Mouse (Mus musculus) heart, postnatal 0 days (tissue): ENCODE data around the gene Brd3. TPM values are rescaled to one million over a fixed set of nuclear protein-coding genes. Genes with fewer than 3 reads are reported as not detected.

Source experiments
- ATAC-seq: fragments of 200-750 bp; cut with Nextera tagmentation; 2 replicates; pipeline ENCODE4 v1.8.0; 2017; ENCODE audit warnings: low read depth, moderate number of reproducible peaks, moderate library complexity; ENCODE audit not compliant: insufficient read depth
- DNase-seq: peaks from one replicate; pipeline ENCODE4 v3.0.0-alpha.2; 2016; ENCODE audit warnings: low spot score
- H3K27ac ChIP-seq: fragments of 300-500 bp; sonication (generic); 2 replicates; pipeline ENCODE4 v1.5.1; 2014; ENCODE audit warnings: low read depth, mild to moderate bottlenecking
- H3K27me3 ChIP-seq: fragments of 300-500 bp; sonication (generic); 2 replicates; pipeline ENCODE4 v1.6.1; 2014; ENCODE audit warnings: low read length, mixed read lengths; ENCODE audit not compliant: control insufficient read depth, insufficient read depth
- H3K36me3 ChIP-seq: fragments of 300-500 bp; sonication (generic); replicated peaks from 2 replicates; pipeline ENCODE4 v1.6.1; 2014; ENCODE audit warnings: low read length, mixed read lengths; ENCODE audit not compliant: control insufficient read depth, insufficient read depth
- H3K4me1 ChIP-seq: fragments of 300-500 bp; sonication (generic); 2 replicates; pipeline ENCODE4 v1.6.1; 2014; ENCODE audit warnings: antibody characterized with exemption; ENCODE audit not compliant: control insufficient read depth, insufficient read depth
- H3K4me2 ChIP-seq: fragments of 300-500 bp; sonication (generic); 2 replicates; pipeline ENCODE4 v1.6.1; 2014; ENCODE audit warnings: low read depth, mild to moderate bottlenecking, low read length, moderate library complexity
- H3K4me3 ChIP-seq: fragments of 300-500 bp; sonication (generic); 2 replicates; pipeline ENCODE4 v1.5.1; 2014; ENCODE audit warnings: low read depth, low read length
- H3K9ac ChIP-seq: fragments of 300-500 bp; sonication (generic); replicated peaks from 2 replicates; pipeline ENCODE4 v1.6.1; 2014; ENCODE audit warnings: low read depth, low read length, mixed read lengths
- H3K9me3 ChIP-seq: fragments of 300-500 bp; sonication (generic); replicated peaks from 2 replicates; pipeline ENCODE4 v1.6.1; 2016; ENCODE audit warnings: low read length; ENCODE audit not compliant: control insufficient read depth
- CTCF ChIP-seq: IDR thresholded peaks from 2 replicates; pipeline ENCODE4 v1.5.1; 2016; ENCODE audit warnings: antibody characterized with exemption, control low read depth, low read depth
- EP300 ChIP-seq: IDR thresholded peaks from 2 replicates; pipeline ENCODE4 v1.6.1; 2016; ENCODE audit warnings: antibody characterized with exemption, low read depth
- WGBS: fragments of 180-500 bp; shearing (Covaris S2); extraction: QIAGEN DNeasy Blood & Tissue Kit; methylation state at CpG from one replicate; pipeline ENCODE4 v1.1.7; 2014; 5-methylcytosine and 5-hydroxymethylcytosine counted together
- polyA plus RNA-seq: library from polyadenylated mRNA; unstranded; fragments of >200 nt; fragmentation: Nextera tagmentation; extraction: Ambion mirVana; gene quantifications from 2 replicates; pipeline ENCODE4 v1.2.1, GENCODE M21; 2015
- total RNA-seq: library from RNA; depleted of rRNA; stranded (reverse); fragments of >200 nt; gene quantifications from 2 replicates; pipeline ENCODE4 v1.2.3, GENCODE M21; 2014; ENCODE audit warnings: low replicate concordance

Brd3 gene
- total and polyA plus RNA-seq, 2 experiments from 2014 or later = 13.0 to 37.1 TPM

DNA sequence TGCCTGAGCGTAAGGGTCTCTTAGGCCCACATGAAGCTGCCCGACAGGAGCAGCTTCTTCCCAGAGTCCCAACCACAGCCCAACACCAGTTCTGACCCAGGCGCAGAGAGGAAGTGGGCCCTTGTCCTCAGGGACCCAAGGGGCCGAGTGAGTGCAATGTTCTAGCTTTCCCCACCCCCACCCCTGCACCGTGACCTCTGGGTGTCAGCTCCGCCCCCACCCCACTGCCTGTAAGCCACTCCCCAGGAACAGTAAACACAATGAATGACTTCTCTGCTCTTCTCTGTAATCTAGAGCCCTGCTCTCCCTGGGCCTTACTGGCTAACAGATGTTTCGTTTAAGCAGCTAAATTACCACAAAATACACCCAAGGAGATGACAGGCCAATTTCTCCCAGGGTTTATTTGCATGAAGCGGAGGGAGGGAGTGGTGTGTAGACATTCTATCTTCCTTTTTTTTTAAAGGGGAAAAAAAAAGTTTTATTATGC, 95.7 kb downstream of the Brd3 start:
- no peaks in the 10 kb centered on the region for H3K36me3 ChIP-seq
- no peak overlapping the region for H3K9ac ChIP-seq
- H3K4me2 ChIP-seq = no peak overlapping the region
- peak overlapping the region; percentile 46; the same call in 1 of the 2 replicates for H3K27ac ChIP-seq
- H3K4me3 ChIP-seq = no peak overlapping the region
- no peaks in the 10 kb centered on the region for H3K9me3 ChIP-seq
- H3K4me1 ChIP-seq = peaks cover 27% of the 10 kb centered on the region
- DNase-seq (peak; percentile 33), ATAC-seq (peak; percentile 63)
- 40% methylated on average over 8 of the region's 8 CpGs for whole genome bisulfite sequencing
- no peak for TF ChIP-seq CTCF
- no peak for TF ChIP-seq EP300
- no peaks in the 10 kb centered on the region for H3K27me3 ChIP-seq

DNA sequence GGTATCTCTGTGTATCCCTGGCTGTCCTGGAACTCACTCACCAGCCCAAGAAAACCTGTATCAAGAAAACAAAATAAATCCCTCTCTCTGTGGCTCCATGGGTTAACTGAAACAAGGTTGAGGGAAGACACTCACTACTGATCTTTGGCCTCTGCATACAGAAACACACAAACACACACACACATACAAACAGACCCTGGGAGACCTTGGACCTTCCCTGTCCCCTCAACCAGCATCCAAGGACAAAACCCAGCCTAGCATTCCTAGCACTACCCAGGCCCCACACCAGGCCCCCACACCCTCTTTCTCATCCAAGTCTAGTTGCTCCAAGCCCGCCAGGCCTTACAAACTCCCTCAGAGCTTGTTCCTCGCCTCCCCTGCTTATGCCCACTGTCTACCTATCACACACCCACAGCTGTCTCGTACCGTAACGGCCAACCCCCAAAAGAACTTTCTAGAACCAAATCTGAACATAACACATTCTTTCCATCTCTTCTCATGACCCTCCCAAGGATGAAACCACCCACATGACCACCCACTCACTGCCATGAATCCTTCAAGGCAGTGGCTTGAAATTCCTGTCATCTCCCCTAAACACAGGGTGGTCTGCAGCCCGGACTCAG, 96.8 kb downstream of the Brd3 start:
- 78% methylated on average over 6 of the region's 6 CpGs for WGBS
- no peaks in the 10 kb centered on the region for H3K9me3 ChIP-seq
- no peak overlapping the region for H3K4me3 ChIP-seq
- no peak overlapping the region for H3K27ac ChIP-seq
- DNase-seq (no peak), ATAC-seq (no peak)
- no peaks in the 10 kb centered on the region for H3K27me3 ChIP-seq
- no peak for TF ChIP-seq CTCF
- TF ChIP-seq EP300 = no peak
- peaks cover 16% of the 10 kb centered on the region for H3K4me1 ChIP-seq
- no peak overlapping the region for H3K9ac ChIP-seq
- no peaks in the 10 kb centered on the region for H3K36me3 ChIP-seq
- H3K4me2 ChIP-seq = no peak overlapping the region

DNA sequence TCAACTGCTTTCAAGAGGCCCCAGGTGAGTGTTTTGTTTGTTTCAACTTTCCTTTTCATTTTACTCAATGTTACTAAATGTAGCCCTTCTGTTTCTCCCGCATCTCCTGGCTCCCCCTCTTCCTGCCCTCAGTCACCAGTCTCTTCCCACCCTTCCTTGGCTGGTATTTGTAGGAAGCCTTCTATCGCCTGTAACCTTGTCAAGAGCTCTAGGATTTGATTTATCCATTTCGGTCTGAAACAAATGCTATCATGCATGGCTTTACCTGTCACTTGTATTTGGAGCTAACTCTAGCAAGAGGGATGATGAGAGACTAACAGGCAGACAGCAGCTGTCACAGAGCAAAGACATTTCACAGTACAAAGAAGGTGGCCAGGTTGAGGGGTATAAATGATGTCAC, 99.3 kb downstream of the Brd3 start:
- Histone ChIP-seq H3K9me3 (no peaks in the 10 kb centered on the region), H3K9ac (no peak overlapping the region), H3K27me3 (no peaks in the 10 kb centered on the region), H3K36me3 (no peaks in the 10 kb centered on the region), H3K4me3 (no peak overlapping the region), H3K27ac (no peak overlapping the region), H3K4me1 (peaks cover 9% of the 10 kb centered on the region), H3K4me2 (no peak overlapping the region)
- WGBS = 65% methylated on average over 3 of the region's 3 CpGs
- no peak for ATAC-seq
- no peak for DNase-seq
- no peak for TF ChIP-seq CTCF
- TF ChIP-seq EP300 = no peak

DNA sequence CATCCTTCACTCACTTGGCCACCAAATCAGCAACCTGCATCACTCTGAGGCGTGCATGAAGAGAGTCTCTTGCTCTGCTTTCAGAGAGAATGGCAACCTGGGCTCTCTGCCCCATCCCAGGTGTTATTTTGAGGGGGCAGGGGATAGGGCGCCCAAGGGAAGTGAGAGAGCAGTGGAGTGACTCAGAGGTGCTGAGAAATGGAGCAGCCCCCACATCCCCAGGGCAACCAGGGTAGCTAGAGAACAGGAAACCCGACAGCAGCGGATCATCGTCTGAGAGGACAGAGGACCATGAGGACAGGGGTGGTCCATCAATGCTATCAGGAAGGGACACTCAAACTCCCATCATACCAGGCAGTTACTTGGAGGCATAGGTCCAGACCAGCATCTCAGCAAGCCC, 100.5 kb downstream of the Brd3 start:
- no peaks in the 10 kb centered on the region for H3K9me3 ChIP-seq
- H3K9ac ChIP-seq = no peak overlapping the region
- H3K36me3 ChIP-seq = no peaks in the 10 kb centered on the region
- no peaks in the 10 kb centered on the region for H3K27me3 ChIP-seq
- DNase-seq = no peak
- ATAC-seq = no peak
- H3K27ac ChIP-seq = no peak overlapping the region
- H3K4me1 ChIP-seq = peaks cover 9% of the 10 kb centered on the region
- no peak overlapping the region for H3K4me2 ChIP-seq
- TF ChIP-seq CTCF (no peak), EP300 (no peak)
- H3K4me3 ChIP-seq = no peak overlapping the region
- WGBS = 68% methylated on average over 5 of the region's 5 CpGs

DNA sequence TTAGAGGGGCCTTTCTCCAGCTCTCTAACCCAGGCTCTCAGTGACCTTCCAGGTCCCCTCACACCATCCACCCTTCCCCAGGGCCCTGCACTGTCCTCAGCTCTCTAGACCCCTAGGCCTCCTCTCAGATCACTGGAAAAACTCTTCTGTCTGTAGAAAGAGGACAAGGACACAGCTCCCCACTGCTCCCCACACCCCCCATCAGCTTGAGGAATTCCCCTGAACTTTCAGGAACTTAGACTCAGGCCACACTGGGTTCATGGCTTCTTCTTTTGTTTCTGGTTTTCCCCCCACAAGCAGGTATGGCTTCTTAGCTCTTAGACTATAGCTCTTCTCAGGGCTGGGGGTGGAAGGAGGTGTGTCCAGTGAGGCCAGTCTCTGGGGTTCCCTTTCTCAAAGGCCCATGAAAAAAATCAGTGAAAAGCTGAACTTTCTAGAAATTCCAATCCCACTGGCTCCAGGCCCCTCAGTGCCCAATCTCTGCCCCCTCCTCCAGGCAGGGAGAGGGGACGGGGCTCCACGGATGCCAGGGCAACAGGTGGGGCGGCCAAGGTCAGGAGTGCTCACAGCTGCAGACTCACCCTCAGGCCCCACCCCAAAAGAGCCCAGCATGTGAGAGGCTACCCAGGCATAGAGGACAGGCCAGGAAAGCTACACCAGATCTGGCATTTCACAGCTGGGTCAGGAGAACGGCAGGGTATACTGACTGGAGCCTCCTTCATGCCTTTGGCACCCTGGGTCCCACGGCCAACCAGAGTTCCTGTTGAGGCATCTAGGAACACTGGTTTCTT, 102.2 kb downstream of the Brd3 start:
- DNase-seq = no peak
- Histone ChIP-seq H3K4me3 (no peak overlapping the region), H3K9me3 (no peaks in the 10 kb centered on the region), H3K27ac (no peak overlapping the region), H3K9ac (no peak overlapping the region), H3K27me3 (no peaks in the 10 kb centered on the region), H3K36me3 (no peaks in the 10 kb centered on the region), H3K4me2 (no peak overlapping the region), H3K4me1 (peaks cover 9% of the 10 kb centered on the region)
- TF ChIP-seq CTCF (no peak), EP300 (no peak)
- no peak for ATAC-seq
- WGBS = 68% methylated on average over 5 of the region's 5 CpGs
